Mouse (Mus musculus) liver, embryonic 13.5 days (tissue): ENCODE data around the gene Chuk. TPM values are rescaled to one million over a fixed set of nuclear protein-coding genes. Genes with fewer than 3 reads are reported as not detected.
A peak's percentile ranks its signal among the peaks of the same experiment; 100 is the strongest.

Source experiments
- ATAC-seq: fragments of 200-750 bp; cut with Nextera tagmentation; 2 replicates; pipeline ENCODE4 v1.8.0; 2017; ENCODE audit warnings: low read depth, mild to moderate bottlenecking, moderate number of reproducible peaks, moderate library complexity
- DNase-seq: peaks from one replicate; pipeline ENCODE4 v3.0.0; 2022
- H3K27ac ChIP-seq: fragments of 300-500 bp; sonication (generic); 2 replicates; pipeline ENCODE4 v1.5.1; 2015; ENCODE audit warnings: moderate library complexity, mild to moderate bottlenecking, inconsistent platforms
- H3K27me3 ChIP-seq: fragments of 300-500 bp; sonication (generic); 2 replicates; pipeline ENCODE4 v1.6.1; 2015; ENCODE audit warnings: mild to moderate bottlenecking, inconsistent platforms
- H3K36me3 ChIP-seq: fragments of 300-500 bp; sonication (generic); 2 replicates; pipeline ENCODE4 v1.6.1; 2015; ENCODE audit warnings: mild to moderate bottlenecking, inconsistent platforms
- H3K4me1 ChIP-seq: fragments of 300-500 bp; sonication (generic); replicated peaks from 2 replicates; pipeline ENCODE4 v1.6.1; 2015; ENCODE audit warnings: inconsistent platforms
- H3K4me2 ChIP-seq: fragments of 300-500 bp; sonication (generic); 2 replicates; pipeline ENCODE4 v1.6.1; 2015; ENCODE audit warnings: inconsistent platforms, mild to moderate bottlenecking, moderate library complexity
- H3K4me3 ChIP-seq: fragments of 300-500 bp; sonication (generic); replicated peaks from 2 replicates; pipeline ENCODE4 v1.5.1; 2015; ENCODE audit warnings: mild to moderate bottlenecking, inconsistent platforms
- H3K9ac ChIP-seq: fragments of 300-500 bp; sonication (generic); 2 replicates; pipeline ENCODE4 v1.6.1; 2015; ENCODE audit warnings: mild to moderate bottlenecking, inconsistent platforms
- H3K9me3 ChIP-seq: fragments of 300-500 bp; sonication (generic); replicated peaks from 2 replicates; pipeline ENCODE4 v1.6.1; 2016; ENCODE audit warnings: inconsistent platforms
- WGBS: fragments of 180-500 bp; shearing (Covaris S2); methylation state at CpG from one replicate; pipeline ENCODE4 v1.1.7; 2015; ENCODE audit not compliant: insufficient replicate concordance; 5-methylcytosine and 5-hydroxymethylcytosine counted together
- polyA plus RNA-seq: library from polyadenylated mRNA; unstranded; fragments of >200 nt; fragmentation: Nextera tagmentation; extraction: Ambion mirVana; gene quantifications from 2 replicates; pipeline ENCODE4 v1.2.1, GENCODE M21; 2015

The Chuk gene
- polyA plus RNA-seq, 1 experiment from 2014 or later = 21.2 TPM

DNA sequence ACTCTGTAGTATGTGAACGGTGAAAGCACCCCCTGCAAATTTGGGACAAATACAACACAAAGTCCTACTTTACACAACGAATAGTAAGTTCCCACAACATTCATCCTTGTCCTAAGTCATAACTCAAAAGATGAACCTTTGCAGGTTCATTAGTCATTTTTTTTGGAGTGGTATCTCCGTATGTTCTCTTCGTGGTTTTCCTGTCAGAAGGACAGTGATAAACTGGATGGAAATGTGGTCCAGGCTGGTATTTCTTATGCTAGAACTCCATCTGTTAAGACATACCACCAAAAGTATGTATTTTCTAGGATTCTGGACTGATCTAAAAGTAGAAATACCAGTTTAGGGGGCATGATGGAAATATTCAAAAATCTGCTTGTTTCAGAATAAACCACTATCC is 39.0 kb downstream of the Chuk start:
- H3K4me2 ChIP-seq = peak overlapping the region; percentile 99
- H3K4me1 ChIP-seq = peaks cover 32% of the 10 kb centered on the region
- H3K36me3 ChIP-seq = peaks cover 15% of the 10 kb centered on the region
- WGBS = 31% methylated on average over 4 of the region's 4 CpGs
- no peak overlapping the region for H3K27ac ChIP-seq
- peak overlapping the region; percentile 78 for H3K9ac ChIP-seq
- peak overlapping the region; percentile 77 for H3K4me3 ChIP-seq
- DNase-seq (no peak), ATAC-seq (no peak)
- no peaks in the 10 kb centered on the region for H3K9me3 ChIP-seq
- no peaks in the 10 kb centered on the region for H3K27me3 ChIP-seq

DNA sequence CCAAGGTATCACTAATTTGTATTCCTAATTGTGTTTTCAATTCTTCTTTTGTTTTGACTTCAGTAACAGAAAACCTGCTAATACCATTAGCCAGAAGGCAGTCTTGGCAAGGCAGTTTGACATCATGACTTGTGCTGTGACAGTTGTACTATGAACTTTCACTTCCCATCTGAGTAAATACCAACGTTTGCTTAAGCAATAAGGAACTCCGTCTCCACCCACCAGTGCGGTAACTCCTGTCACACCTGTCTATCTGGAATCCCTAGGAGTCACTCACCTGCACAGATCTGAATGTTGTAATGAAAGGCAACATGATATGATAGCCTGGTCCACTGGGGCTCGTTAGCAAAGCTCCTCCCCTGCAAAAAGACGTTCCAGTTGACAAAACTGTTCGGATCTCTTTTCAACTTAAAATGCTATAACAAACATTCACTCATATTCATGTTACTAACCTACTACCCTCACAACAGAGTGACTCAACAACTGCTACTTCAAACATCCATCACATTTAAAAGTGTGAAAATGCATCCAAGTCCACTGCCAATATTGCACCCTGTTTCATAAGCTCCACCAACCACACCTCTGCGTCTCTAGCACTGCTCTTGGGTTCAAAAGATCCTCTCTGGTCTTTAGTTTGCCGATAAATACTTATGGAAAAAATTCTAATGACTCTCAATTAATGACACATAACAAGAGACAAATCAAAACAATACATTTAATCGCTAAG is 39.8 kb downstream of the Chuk start:
- Histone ChIP-seq H3K4me3 (no peak overlapping the region), H3K36me3 (peaks cover 18% of the 10 kb centered on the region), H3K27me3 (no peaks in the 10 kb centered on the region), H3K27ac (no peak overlapping the region), H3K4me2 (peak overlapping the region; percentile 99), H3K9me3 (no peaks in the 10 kb centered on the region), H3K4me1 (peaks cover 32% of the 10 kb centered on the region), H3K9ac (no peak overlapping the region)
- WGBS = 63% methylated on average over 9 of the region's 9 CpGs
- no peak for ATAC-seq
- DNase-seq = no peak

DNA sequence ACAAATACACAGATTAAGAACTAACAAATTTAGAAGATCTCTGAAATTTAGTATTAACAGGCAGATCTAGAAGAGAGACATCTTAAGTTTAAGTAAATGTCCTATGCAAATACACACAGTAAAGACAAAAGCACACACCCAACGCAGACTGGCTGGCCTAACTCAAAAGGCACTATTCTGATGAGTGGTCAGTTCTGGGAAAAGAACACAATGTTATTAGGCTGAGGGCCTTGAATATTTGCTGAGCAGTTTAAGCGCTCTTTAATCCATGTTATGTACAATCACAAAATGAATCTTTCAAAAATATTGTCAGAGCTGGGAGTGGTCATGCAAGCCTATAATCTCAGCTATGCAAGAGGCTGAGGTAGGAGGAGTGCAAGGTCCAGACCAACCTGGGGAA is 42.5 kb downstream of the Chuk start:
- Histone ChIP-seq H3K36me3 (peaks cover 31% of the 10 kb centered on the region), H3K9ac (no peak overlapping the region)
- 74% methylated on average over 2 of the region's 2 CpGs for WGBS

DNA sequence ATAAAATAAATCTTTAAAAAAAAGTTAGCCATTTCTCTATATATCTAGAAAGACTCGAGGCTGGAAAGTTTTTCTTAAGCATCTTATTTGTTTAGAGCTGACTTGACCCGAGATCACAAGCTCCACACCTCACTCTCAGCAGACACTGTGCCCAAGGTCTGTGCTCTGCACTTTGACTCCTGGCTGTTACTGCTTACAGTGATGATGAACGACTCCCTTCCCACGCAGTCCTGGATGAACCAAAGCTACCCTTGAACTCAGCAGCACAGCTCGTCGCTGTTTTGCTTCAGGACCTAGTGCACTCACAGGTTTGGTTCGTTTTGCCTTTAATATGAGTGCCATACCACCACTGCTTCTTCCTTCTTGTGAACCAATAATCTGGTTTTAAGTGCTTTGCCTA is 43.5 kb downstream of the Chuk start:
- no peak for DNase-seq
- Histone ChIP-seq H3K9me3 (no peaks in the 10 kb centered on the region), H3K4me1 (peaks cover 16% of the 10 kb centered on the region), H3K9ac (no peak overlapping the region), H3K27me3 (no peaks in the 10 kb centered on the region), H3K36me3 (peaks cover 37% of the 10 kb centered on the region), H3K27ac (no peak overlapping the region), H3K4me3 (no peak overlapping the region), H3K4me2 (no peak overlapping the region)
- no peak for ATAC-seq
- whole genome bisulfite sequencing = 74% methylated on average over 7 of the region's 7 CpGs

More for the DNA sequence above, 42.5 kb downstream of the Chuk start:
- Histone ChIP-seq H3K4me2 (no peak overlapping the region), H3K4me1 (peaks cover 24% of the 10 kb centered on the region), H3K9me3 (no peaks in the 10 kb centered on the region), H3K4me3 (no peak overlapping the region), H3K27ac (no peak overlapping the region), H3K27me3 (no peaks in the 10 kb centered on the region)
- ATAC-seq (no peak), DNase-seq (no peak)

DNA sequence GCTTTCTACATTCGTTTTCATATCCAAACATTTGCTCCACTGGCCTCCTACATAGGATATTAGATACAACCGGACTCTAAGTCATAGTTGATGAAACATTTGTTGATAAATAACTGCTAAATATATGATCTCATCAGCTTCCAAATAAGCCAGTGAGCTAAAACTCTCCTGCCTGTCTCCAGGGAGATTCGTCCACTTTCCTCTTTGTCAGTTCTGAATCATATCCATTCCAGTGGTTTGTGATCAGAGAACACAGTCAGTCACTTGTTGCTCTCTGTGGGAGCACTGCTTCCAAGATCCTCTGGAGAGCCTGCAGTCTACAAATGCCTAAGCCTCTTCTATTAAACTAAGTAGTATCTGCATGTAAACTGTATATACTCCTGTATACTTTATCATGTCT is 47.1 kb downstream of the Chuk start:
- Histone ChIP-seq H3K36me3 (peaks cover 52% of the 10 kb centered on the region), H3K4me2 (no peak overlapping the region), H3K4me1 (0 out of 2 replicates have a peak, but pooled peaks cover 3% of the 10 kb centered on the region), H3K4me3 (no peak overlapping the region), H3K27ac (no peak overlapping the region), H3K9ac (no peak overlapping the region), H3K9me3 (no peaks in the 10 kb centered on the region), H3K27me3 (no peaks in the 10 kb centered on the region)
- whole genome bisulfite sequencing = 73% methylated on average over 3 of the region's 3 CpGs
- no peak for DNase-seq
- ATAC-seq = no peak

DNA sequence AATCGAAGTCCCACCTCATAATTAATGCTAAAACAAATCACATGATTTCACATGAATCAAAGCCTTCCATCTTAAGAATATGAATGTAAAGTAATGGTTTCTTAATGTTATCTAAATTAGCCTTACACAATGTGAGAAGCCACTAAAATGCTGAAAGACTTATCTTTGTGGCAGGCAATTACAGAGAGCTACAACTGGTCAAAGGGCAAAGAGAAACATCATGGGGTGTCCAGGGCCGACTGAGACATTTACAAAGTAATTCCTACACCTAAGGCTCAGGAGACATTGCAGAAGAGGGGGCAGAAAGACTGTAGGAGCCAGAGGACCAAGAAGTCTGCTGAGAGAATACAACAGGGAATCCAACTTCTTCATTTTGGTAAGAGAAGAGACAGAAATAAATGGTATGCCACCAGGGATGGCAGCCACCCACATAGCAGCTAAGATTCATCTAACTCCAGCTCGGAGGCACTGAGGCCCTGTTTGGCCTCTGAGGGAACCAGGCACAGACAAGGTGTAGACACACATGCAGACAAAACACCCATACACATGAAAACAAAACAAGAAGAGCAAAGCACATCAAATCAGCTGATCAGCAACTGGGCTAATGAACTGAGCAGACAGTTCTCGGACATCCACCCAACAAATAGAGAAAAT is 52.0 kb downstream of the Chuk start:
- 0 out of 2 replicates have a peak, but pooled peaks cover 4% of the 10 kb centered on the region for H3K4me1 ChIP-seq
- WGBS = 70% methylated on average over 4 of the region's 4 CpGs
- peaks cover 42% of the 10 kb centered on the region for H3K36me3 ChIP-seq
- DNase-seq (no peak), ATAC-seq (no peak)
- H3K4me2 ChIP-seq = no peak overlapping the region
- no peak overlapping the region for H3K27ac ChIP-seq
- H3K9ac ChIP-seq = no peak overlapping the region
- H3K27me3 ChIP-seq = no peaks in the 10 kb centered on the region
- H3K4me3 ChIP-seq = no peak overlapping the region
- H3K9me3 ChIP-seq = no peaks in the 10 kb centered on the region

DNA sequence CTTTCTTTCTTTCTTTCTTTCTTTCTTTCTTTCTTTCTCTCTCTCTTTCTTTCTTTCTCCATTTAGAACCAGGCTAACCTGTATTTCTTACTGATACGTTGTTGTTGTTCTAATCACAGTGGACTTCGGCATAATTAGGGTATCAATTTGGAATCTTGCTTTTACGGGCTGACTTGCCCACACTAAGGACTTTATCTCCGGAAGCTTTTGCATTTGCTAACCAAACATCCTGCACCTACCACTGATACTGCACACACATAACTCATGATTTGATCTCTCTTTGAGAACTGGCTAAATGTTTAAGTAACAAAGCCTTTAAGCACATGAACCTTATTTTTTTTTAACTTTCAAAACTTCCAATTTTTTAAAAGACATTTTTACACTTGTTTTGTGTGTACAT is 56.9 kb downstream of the Chuk start:
- no peak for DNase-seq
- no peak for ATAC-seq
- Histone ChIP-seq H3K9me3 (no peaks in the 10 kb centered on the region), H3K27ac (no peak overlapping the region), H3K4me2 (no peak overlapping the region), H3K4me3 (no peak overlapping the region), H3K4me1 (0 out of 2 replicates have a peak, but pooled peaks cover 3% of the 10 kb centered on the region), H3K9ac (no peak overlapping the region), H3K27me3 (no peaks in the 10 kb centered on the region), H3K36me3 (peaks cover 35% of the 10 kb centered on the region)
- WGBS = 56% methylated on average over 4 of the region's 4 CpGs

DNA sequence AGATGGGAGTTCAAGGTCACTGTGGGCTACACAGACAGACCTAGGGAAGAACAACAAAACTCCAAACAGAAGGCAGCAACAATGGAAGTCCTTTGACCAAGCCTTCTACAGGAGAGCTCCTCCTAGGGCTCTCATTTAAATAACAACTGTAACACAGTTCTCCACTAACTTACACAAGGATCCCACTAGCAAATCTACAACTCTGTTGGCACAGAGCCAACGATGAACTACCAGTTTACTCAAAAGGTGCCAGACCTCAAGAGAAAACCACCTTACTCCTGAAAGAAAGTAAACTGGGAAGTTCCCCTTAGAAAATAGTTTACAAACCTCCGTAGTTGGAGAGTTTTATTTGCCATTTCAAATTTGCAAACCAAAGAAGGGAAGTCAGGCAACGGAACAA is 58.0 kb downstream of the Chuk start:
- Histone ChIP-seq H3K27me3 (no peaks in the 10 kb centered on the region), H3K36me3 (peaks cover 33% of the 10 kb centered on the region), H3K4me3 (no peak overlapping the region), H3K27ac (no peak overlapping the region), H3K4me2 (no peak overlapping the region), H3K4me1 (no peaks in the 10 kb centered on the region), H3K9me3 (no peaks in the 10 kb centered on the region), H3K9ac (no peak overlapping the region)
- 68% methylated on average over 3 of the region's 3 CpGs for WGBS
- ATAC-seq = no peak
- no peak for DNase-seq

DNA sequence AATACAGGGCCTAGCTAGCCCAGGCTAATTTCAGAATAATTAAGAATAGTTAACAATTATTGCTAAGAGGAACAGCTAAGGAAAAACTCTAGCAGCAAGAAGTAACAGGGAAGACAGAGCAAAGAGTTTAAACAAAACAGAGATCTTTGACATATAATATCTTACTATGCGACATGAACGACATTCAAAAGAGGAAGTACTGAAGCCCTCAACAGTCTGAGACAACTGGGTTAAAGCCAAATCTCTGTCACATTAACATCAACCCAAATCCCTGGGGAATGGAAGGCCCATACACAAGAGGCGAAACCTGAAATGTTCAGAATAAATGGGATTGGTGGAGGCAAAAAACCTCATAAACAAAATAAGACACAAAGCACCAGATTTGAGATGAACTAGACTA is 61.4 kb downstream of the Chuk start:
- DNase-seq (no peak), ATAC-seq (no peak)
- H3K27me3 ChIP-seq = no peaks in the 10 kb centered on the region
- H3K9me3 ChIP-seq = no peaks in the 10 kb centered on the region
- no peaks in the 10 kb centered on the region for H3K4me1 ChIP-seq
- no peak overlapping the region for H3K4me2 ChIP-seq
- H3K36me3 ChIP-seq = peaks cover 17% of the 10 kb centered on the region
- no peak overlapping the region for H3K4me3 ChIP-seq
- no peak overlapping the region for H3K9ac ChIP-seq
- WGBS = 60% methylated on average over 3 of the region's 3 CpGs
- H3K27ac ChIP-seq = no peak overlapping the region

DNA sequence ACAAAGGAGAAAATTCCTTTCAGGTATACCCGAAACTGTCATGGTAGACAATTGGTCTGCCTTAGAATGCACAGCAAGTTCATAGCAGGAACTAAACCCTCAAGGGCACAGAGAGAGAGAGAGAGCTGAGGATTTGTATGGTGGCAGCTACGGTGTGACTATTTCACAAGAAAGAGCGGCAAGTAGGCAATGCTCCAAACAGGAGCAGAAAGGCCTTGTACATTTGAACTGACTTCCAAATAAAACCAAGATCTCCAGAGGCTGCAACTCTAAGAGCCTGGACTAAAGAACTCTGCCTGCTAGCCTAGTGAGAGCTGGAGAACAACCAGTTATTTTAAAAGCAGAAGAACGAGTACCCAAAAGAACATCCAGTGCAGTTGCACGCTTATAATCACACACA is 65.2 kb downstream of the Chuk start:
- ATAC-seq = no peak

DNA sequence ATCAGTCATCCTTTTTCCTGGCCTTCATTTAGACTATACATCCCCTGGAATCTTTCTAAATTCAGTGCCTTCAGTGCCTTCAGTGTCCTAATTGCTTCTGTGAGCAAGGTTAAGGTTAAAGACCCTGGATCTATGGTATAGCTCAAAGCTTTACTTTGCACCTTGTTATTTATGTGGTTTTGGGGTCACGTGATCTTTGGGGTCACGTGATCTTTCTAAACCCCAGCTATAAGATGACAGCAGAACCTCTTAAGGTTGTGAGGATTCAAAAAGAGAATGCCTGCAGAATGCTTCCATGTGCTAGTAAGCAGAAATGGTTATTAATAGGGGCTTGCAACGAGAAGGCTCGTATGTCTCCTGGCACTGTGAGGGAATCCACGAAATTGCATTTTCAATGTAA is 73.9 kb downstream of the Chuk start:
- no peak for DNase-seq
- Histone ChIP-seq H3K9me3 (no peaks in the 10 kb centered on the region), H3K4me1 (no peaks in the 10 kb centered on the region), H3K27me3 (no peaks in the 10 kb centered on the region), H3K9ac (no peak overlapping the region), H3K27ac (no peak overlapping the region), H3K4me2 (no peak overlapping the region), H3K4me3 (no peak overlapping the region), H3K36me3 (peaks cover 28% of the 10 kb centered on the region)
- ATAC-seq = no peak
- 78% methylated on average over 5 of the region's 5 CpGs for WGBS

More for the DNA sequence above, 65.2 kb downstream of the Chuk start:
- Histone ChIP-seq H3K9ac (no peak overlapping the region), H3K27ac (no peak overlapping the region), H3K36me3 (peaks cover 37% of the 10 kb centered on the region), H3K4me3 (no peak overlapping the region), H3K9me3 (no peaks in the 10 kb centered on the region), H3K27me3 (no peaks in the 10 kb centered on the region), H3K4me2 (no peak overlapping the region), H3K4me1 (no peaks in the 10 kb centered on the region)
- DNase-seq = no peak
- 75% methylated on average over 5 of the region's 5 CpGs for WGBS
